Mouse (Mus musculus) brain, embryonic 14.5 days (tissue): ENCODE results near the gene Nup50.

Experiments used
- CTCF ChIP-seq: fragments of 200-500 bp; IDR thresholded peaks from 2 replicates; pipeline ENCODE4 v1.5.1; 2012; ENCODE audit warnings: inconsistent platforms, mild to moderate bottlenecking, moderate library complexity, borderline replicate concordance; ENCODE audit not compliant: insufficient read depth, insufficient read length; ENCODE audit errors: extremely low read depth
- POLR2A ChIP-seq: fragments of 200-500 bp; IDR thresholded peaks from 2 replicates; pipeline ENCODE4 v1.6.1; 2012; ENCODE audit warnings: mild to moderate bottlenecking, inconsistent platforms, borderline replicate concordance; ENCODE audit not compliant: poor library complexity, insufficient read depth, insufficient read length, severe bottlenecking; ENCODE audit errors: extremely low read depth

GRCm38 (mm10) chr15:84959891-84960290 lies 36.7 kb downstream of the Nup50 start:
- TF ChIP-seq CTCF (no peak), POLR2A (no peak)
